Mouse (Mus musculus) MEL (cell line): ENCODE data around the gene Bloc1s6. TPM values are rescaled to one million over a fixed set of nuclear protein-coding genes. Genes with fewer than 3 reads are reported as not detected.

ENCODE experiments used
- DNase-seq: peaks from one replicate; pipeline ENCODE4 v3.0.0; 2011; ENCODE audit warnings: low read depth, low spot score
- H3K27ac ChIP-seq: 2 replicates; pipeline ENCODE4 v1.5.1; 2012; ENCODE audit warnings: low read depth, mild to moderate bottlenecking, control low read depth, low read length, moderate library complexity; ENCODE audit not compliant: control insufficient read depth
- H3K27me3 ChIP-seq, 2 experiments: fragments of 150-350 bp in 1 of 2; sonication (generic) in 1 of 2; 2 replicates each; pipeline ENCODE4 v1.6.1; 2012; ENCODE audit warnings: low read length in 2 of 2, mild to moderate bottlenecking in 2 of 2, improper control_type of control experiment in 1 of 2, moderate library complexity in 1 of 2; ENCODE audit not compliant: insufficient read depth in 2 of 2, control insufficient read depth in 1 of 2
- H3K36me3 ChIP-seq, 2 experiments: 2 replicates each; pipeline ENCODE4 v1.6.1; 2012 to 2014; ENCODE audit warnings: low read length in 2 of 2, improper control_type of control experiment in 1 of 2, inconsistent platforms in 1 of 2, mild to moderate bottlenecking in 1 of 2; ENCODE audit not compliant: insufficient read depth in 2 of 2, control insufficient read depth in 1 of 2
- H3K4me1 ChIP-seq, 2 experiments: fragments of 150-350 bp in 1 of 2; sonication (generic) in 1 of 2; 2 replicates each; pipeline ENCODE4 v1.6.1; 2012; ENCODE audit warnings: low read length in 2 of 2, improper control_type of control experiment in 1 of 2, mild to moderate bottlenecking in 1 of 2; ENCODE audit not compliant: insufficient read depth in 2 of 2, control insufficient read depth in 1 of 2
- H3K4me3 ChIP-seq, 2 experiments: fragments of 150-350 bp in 1 of 2; sonication (generic) in 1 of 2; 2 replicates each; pipeline ENCODE4 v1.5.1; 2012; ENCODE audit warnings: low read depth in 2 of 2, low read length in 2 of 2, mild to moderate bottlenecking in 2 of 2, moderate library complexity in 2 of 2, control low read depth in 1 of 2, improper control_type of control experiment in 1 of 2; ENCODE audit not compliant: control insufficient read depth in 1 of 2, insufficient read depth in 1 of 2
- H3K79me2 ChIP-seq: 2 replicates; pipeline ENCODE4 v1.6.1; 2012; ENCODE audit warnings: mild to moderate bottlenecking, low read length, moderate library complexity; ENCODE audit not compliant: control insufficient read depth, poor library complexity, insufficient read depth
- H3K9ac ChIP-seq: 2 replicates; pipeline ENCODE4 v1.6.1; 2012; ENCODE audit warnings: low read depth, mild to moderate bottlenecking, control low read depth, low read length, moderate library complexity; ENCODE audit not compliant: control insufficient read depth, poor library complexity, severe bottlenecking
- H3K9me3 ChIP-seq: fragments of 150-350 bp; sonication (generic); replicated peaks from 2 replicates; pipeline ENCODE4 v1.6.1; 2012; ENCODE audit warnings: mild to moderate bottlenecking, low read length, improper control_type of control experiment, moderate library complexity; ENCODE audit not compliant: insufficient read depth
- CHD2 ChIP-seq: IDR thresholded peaks from 2 replicates; pipeline ENCODE4 v1.6.1; 2011; ENCODE audit warnings: low read length, improper control_type of control experiment
- CTCF ChIP-seq, 3 experiments: IDR thresholded peaks in 2 of 3; conservative IDR thresholded peaks in 1 of 3; 2 replicates each; pipeline ENCODE4 v1.5.1; 2011 to 2012; ENCODE audit warnings: low read length in 3 of 3, low read depth in 2 of 3, mild to moderate bottlenecking in 2 of 3, improper control_type of control experiment in 1 of 3, inconsistent platforms in 1 of 3, mixed read lengths in 1 of 3, moderate library complexity in 1 of 3; ENCODE audit not compliant: control insufficient read depth in 1 of 3, insufficient read depth in 1 of 3, poor library complexity in 1 of 3, severe bottlenecking in 1 of 3
- E2F4 ChIP-seq: IDR thresholded peaks from 2 replicates; pipeline ENCODE4 v1.6.1; 2011; ENCODE audit warnings: low read depth, low read length, improper control_type of control experiment, borderline replicate concordance
- EP300 ChIP-seq, 2 experiments: IDR thresholded peaks; 2 replicates each; pipeline ENCODE4 v1.6.1; 2011; ENCODE audit warnings: improper control_type of control experiment in 2 of 2, low read length in 2 of 2, low read depth in 1 of 2, mild to moderate bottlenecking in 1 of 2
- ETS1 ChIP-seq: IDR thresholded peaks from 2 replicates; pipeline ENCODE4 v1.6.1; 2012; ENCODE audit warnings: low read depth, mild to moderate bottlenecking, inconsistent platforms, low read length, improper control_type of control experiment, moderate library complexity
- JUND ChIP-seq: IDR thresholded peaks from 2 replicates; pipeline ENCODE4 v1.6.1; 2011; ENCODE audit warnings: low read depth, mild to moderate bottlenecking, improper control_type of control experiment, low read length
- MYC ChIP-seq: IDR thresholded peaks from 2 replicates; pipeline ENCODE4 v1.6.1; 2011; ENCODE audit warnings: low read depth, mild to moderate bottlenecking, low read length, improper control_type of control experiment, moderate library complexity
- POLR2AphosphoS2 ChIP-seq: IDR thresholded peaks from 2 replicates; pipeline ENCODE4 v1.6.1; 2011; ENCODE audit warnings: low read length, improper control_type of control experiment
- UBTF ChIP-seq: IDR thresholded peaks from 2 replicates; pipeline ENCODE4 v1.6.1; 2012; ENCODE audit warnings: low read depth, mild to moderate bottlenecking, inconsistent platforms, low read length, improper control_type of control experiment, moderate library complexity, borderline replicate concordance; ENCODE audit not compliant: insufficient read depth
- ZC3H11A ChIP-seq: IDR thresholded peaks from 2 replicates; pipeline ENCODE4 v1.6.1; 2012; ENCODE audit warnings: low read depth, mild to moderate bottlenecking, inconsistent platforms, low read length, improper control_type of control experiment
- ZKSCAN1 ChIP-seq: IDR thresholded peaks from 2 replicates; pipeline ENCODE4 v1.6.1; 2012; ENCODE audit warnings: low read depth, mild to moderate bottlenecking, inconsistent platforms, low read length, improper control_type of control experiment, moderate library complexity
- ZNF384 ChIP-seq: IDR thresholded peaks from 2 replicates; pipeline ENCODE4 v1.6.1; 2012; ENCODE audit warnings: low read depth, mild to moderate bottlenecking, inconsistent platforms, low read length, improper control_type of control experiment
- polyA plus RNA-seq, 2 experiments: library from polyadenylated mRNA; stranded (reverse) in 1 of 2; unstranded in 1 of 2; fragments of >175 nt in 1 of 2; fragments of >200 nt in 1 of 2; gene quantifications; 2 replicates each; pipeline versions ENCODE4 v1.2.1 to v1.2.4; 2012; ENCODE audit warnings: low replicate concordance in 2 of 2, low read depth in 1 of 2; ENCODE audit not compliant: insufficient read length in 2 of 2, insufficient read depth in 1 of 2, missing spikeins in 1 of 2
- total RNA-seq: library from RNA; depleted of rRNA; stranded (reverse); fragments of 300-350 nt; gene quantifications from 2 replicates; pipeline ENCODE4 v1.2.3, GENCODE M21; 2012

The Bloc1s6 gene
- total and polyA plus RNA-seq, 3 experiments: 10.9 to 21.7 TPM; not detected in 1

GRCm38 (mm10) chr2:122772899-122773298 is 34.6 kb downstream of the Bloc1s6 start:
- Histone ChIP-seq H3K79me2 (no peaks in the 10 kb centered on the region), H3K9ac (no peak overlapping the region), H3K9me3 (no peaks in the 10 kb centered on the region), H3K27ac (no peak overlapping the region), H3K4me3 (no peak overlapping the region), H3K27me3 (no peaks in the 10 kb centered on the region), H3K4me1 (no peaks in the 10 kb centered on the region), H3K36me3 (no peaks in the 10 kb centered on the region)
- no peak for DNase-seq
- TF ChIP-seq ZNF384 (no peak), ETS1 (no peak), POLR2AphosphoS2 (no peak)

- Histone ChIP-seq H3K9me3 (no peaks in the 10 kb centered on the region), H3K9ac (no peak overlapping the region), H3K36me3 (no peaks in the 10 kb centered on the region), H3K27ac (no peak overlapping the region), H3K4me3 (no peak overlapping the region), H3K79me2 (no peaks in the 10 kb centered on the region), H3K4me1 (no peaks in the 10 kb centered on the region), H3K27me3 (no peaks in the 10 kb centered on the region)
- no peak for DNase-seq
- TF ChIP-seq ZC3H11A: no peak
- no peak for TF ChIP-seq EP300 (IDR thresholded peaks at IDR 0.05; ENCODE audit: low read depth in 1 of 2, low read length in 2 of 2)
- no peak for TF ChIP-seq MYC
- TF ChIP-seq ZKSCAN1: no peak
- no peak for TF ChIP-seq E2F4
- no peak for TF ChIP-seq JUND
- no peak for TF ChIP-seq CHD2
Observed at GRCm38 (mm10) chr2:122775491-122775890, 37.2 kb downstream of the Bloc1s6 start.

GRCm38 (mm10) chr2:122776823-122777222 is 38.5 kb downstream of the Bloc1s6 start:
- H3K9me3 ChIP-seq: no peaks in the 10 kb centered on the region
- H3K9ac ChIP-seq: no peak overlapping the region
- H3K27ac ChIP-seq: no peak overlapping the region
- H3K4me3 ChIP-seq: no peak overlapping the region
- no peaks in the 10 kb centered on the region for H3K4me1 ChIP-seq
- no peaks in the 10 kb centered on the region for H3K36me3 ChIP-seq
- no peak for DNase-seq
- H3K79me2 ChIP-seq: no peaks in the 10 kb centered on the region
- no peak for TF ChIP-seq CTCF (IDR thresholded peaks at IDR 0.05 in 2 of 3, conservative IDR thresholded peaks at IDR 0.05 in 1 of 3; ENCODE audit: control insufficient read depth in 1 of 3, insufficient read depth in 1 of 3, low read depth in 2 of 3, low read length in 3 of 3, poor library complexity in 1 of 3, severe bottlenecking in 1 of 3)
- no peak for TF ChIP-seq UBTF
- H3K27me3 ChIP-seq: no peaks in the 10 kb centered on the region
